Mouse (Mus musculus) brain, embryonic 14.5 days (tissue): ENCODE results near the gene Bbs9. TPM values are rescaled to one million over a fixed set of nuclear protein-coding genes. Genes with fewer than 3 reads are reported as not detected.
"Not testable (repeated sequence)": the region's sequence is repeated elsewhere in the genome, so short reads cannot be mapped to it uniquely, and the experiment has no call there.

ENCODE experiments used
- DNase-seq: peaks from one replicate; pipeline ENCODE4 v3.0.0-alpha.2; 2011; ENCODE audit warnings: low read depth
- CTCF ChIP-seq: fragments of 200-500 bp; IDR thresholded peaks from 2 replicates; pipeline ENCODE4 v1.5.1; 2012; ENCODE audit warnings: inconsistent platforms, mild to moderate bottlenecking, moderate library complexity, borderline replicate concordance; ENCODE audit not compliant: insufficient read depth, insufficient read length; ENCODE audit errors: extremely low read depth
- POLR2A ChIP-seq: fragments of 200-500 bp; IDR thresholded peaks from 2 replicates; pipeline ENCODE4 v1.6.1; 2012; ENCODE audit warnings: mild to moderate bottlenecking, inconsistent platforms, borderline replicate concordance; ENCODE audit not compliant: poor library complexity, insufficient read depth, insufficient read length, severe bottlenecking; ENCODE audit errors: extremely low read depth
- polyA plus RNA-seq: library from polyadenylated mRNA; depleted of rRNA; stranded (reverse); fragments of >200 nt; gene quantifications from 2 replicates; pipeline ENCODE4 v1.2.3, GENCODE M21; 2012

Gene Bbs9
- polyA plus RNA-seq, 1 experiment = 21.4 TPM

- DNase-seq = no peak
- TF ChIP-seq POLR2A = no peak
- no peak for TF ChIP-seq CTCF
Measured at GRCm38 (mm10) chr9:22452697-22453096, 22.8 kb upstream of the Bbs9 start.

GRCm38 (mm10) chr9:22453501-22453924 is 22.0 kb upstream of the Bbs9 start:
- DNase-seq = no peak
- no peak for TF ChIP-seq POLR2A
- TF ChIP-seq CTCF = no peak

- DNase-seq = not testable (repeated sequence)
Measured at GRCm38 (mm10) chr9:22453990-22454389, 21.5 kb upstream of the Bbs9 start, which contains the start of gene Gm17545. Gm17545 (plus strand) TSS chr9:22454290.

- no peak for DNase-seq
- TF ChIP-seq CTCF (no peak), POLR2A (no peak)
Measured at GRCm38 (mm10) chr9:22455041-22455440, 20.5 kb upstream of the Bbs9 start.

- no peak for DNase-seq
- TF ChIP-seq POLR2A (no peak), CTCF (no peak)
Measured at GRCm38 (mm10) chr9:22457142-22457835, 18.2 kb upstream of the Bbs9 start.

GRCm38 (mm10) chr9:22461946-22462345 is 13.6 kb upstream of the Bbs9 start:
- DNase-seq = peak; percentile 3
- TF ChIP-seq POLR2A (no peak), CTCF (no peak)

- TF ChIP-seq POLR2A = no peak
- no peak for TF ChIP-seq CTCF
- DNase-seq = no peak
Measured at GRCm38 (mm10) chr9:22466212-22466611, 9.3 kb upstream of the Bbs9 start.

GRCm38 (mm10) chr9:22467371-22468169 is 7.9 kb upstream of the Bbs9 start:
- TF ChIP-seq POLR2A (no peak), CTCF (no peak)
- DNase-seq = peak; percentile 61

GRCm38 (mm10) chr9:22468170-22468898 is 7.2 kb upstream of the Bbs9 start:
- peak; percentile 91 for TF ChIP-seq POLR2A
- TF ChIP-seq CTCF = no peak
- peak; percentile 94 for DNase-seq

GRCm38 (mm10) chr9:22468899-22469259 is 6.6 kb upstream of the Bbs9 start:
- TF ChIP-seq CTCF (no peak), POLR2A (no peak)
- DNase-seq = no peak

GRCm38 (mm10) chr9:22469643-22470042 is 5.9 kb upstream of the Bbs9 start, which contains the start of gene Rp9:
Rp9 (minus strand) TSS chr9:22469743.
- DNase-seq = no peak
- TF ChIP-seq CTCF = no peak
- no peak for TF ChIP-seq POLR2A
